Mouse (Mus musculus): ENCODE results near the gene 9530003J23Rik.

GRCm38 (mm10) chr10:117206070-117206469, 32.4 kb downstream of the 9530003J23Rik start:
- no peak for TF ChIP-seq POLR2A (IDR thresholded peaks at IDR 0.05; ENCODE audit: control insufficient read depth, low read depth, low read length)
- no peak for TF ChIP-seq CTCF (IDR thresholded peaks at IDR 0.05; ENCODE audit: control insufficient read depth, insufficient read depth, insufficient replicate concordance, low read depth, low read length)

Data from testis, adult 2 months (tissue).